Mouse (Mus musculus) heart, embryonic 16.5 days (tissue): Measurements from ENCODE around the gene Nrip1. TPM values are rescaled to one million over a fixed set of nuclear protein-coding genes. Genes with fewer than 3 reads are reported as not detected.
"Not testable (repeated sequence)": the region's sequence is repeated elsewhere in the genome, so short reads cannot be mapped to it uniquely, and the experiment has no call there.

ENCODE experiments used
- ATAC-seq: fragments of 200-750 bp; cut with Nextera tagmentation; replicated peaks from 2 replicates; pipeline ENCODE4 v1.8.0; 2017; ENCODE audit warnings: moderate number of reproducible peaks; ENCODE audit not compliant: insufficient read depth, low FRiP score; ENCODE audit errors: extremely low read depth
- H3K27ac ChIP-seq: fragments of 300-500 bp; sonication (generic); 2 replicates; pipeline ENCODE4 v1.5.1; 2014; ENCODE audit warnings: mild to moderate bottlenecking, low read length, control low read depth, moderate library complexity
- H3K27me3 ChIP-seq: fragments of 300-500 bp; sonication (generic); 2 replicates; pipeline ENCODE4 v1.6.1; 2014; ENCODE audit warnings: low read length, mixed read lengths; ENCODE audit not compliant: control insufficient read depth, insufficient read depth
- H3K36me3 ChIP-seq: fragments of 300-500 bp; sonication (generic); 2 replicates; pipeline ENCODE4 v1.6.1; 2014; ENCODE audit not compliant: control insufficient read depth, insufficient read depth
- H3K4me1 ChIP-seq: fragments of 300-500 bp; sonication (generic); 2 replicates; pipeline ENCODE4 v1.6.1; 2014; ENCODE audit warnings: low read length, mixed read lengths; ENCODE audit not compliant: control insufficient read depth, insufficient read depth
- H3K4me2 ChIP-seq: fragments of 300-500 bp; sonication (generic); 2 replicates; pipeline ENCODE4 v1.6.1; 2014; ENCODE audit warnings: low read depth, mild to moderate bottlenecking, control low read depth, low read length
- H3K4me3 ChIP-seq: fragments of 300-500 bp; sonication (generic); 2 replicates; pipeline ENCODE4 v1.5.1; 2014; ENCODE audit warnings: mild to moderate bottlenecking, control low read depth, low read length
- H3K9ac ChIP-seq: fragments of 300-500 bp; sonication (generic); 2 replicates; pipeline ENCODE4 v1.6.1; 2014; ENCODE audit warnings: low read length, control low read depth
- H3K9me3 ChIP-seq: fragments of 300-500 bp; sonication (generic); replicated peaks from 2 replicates; pipeline ENCODE4 v1.6.1; 2016; ENCODE audit warnings: low read length; ENCODE audit not compliant: control insufficient read depth
- WGBS: fragments of 180-500 bp; shearing (Covaris S2); extraction: QIAGEN DNeasy Blood & Tissue Kit; methylation state at CpG from one replicate; pipeline ENCODE4 v1.1.7; 2014; 5-methylcytosine and 5-hydroxymethylcytosine counted together
- polyA plus RNA-seq: library from polyadenylated mRNA; unstranded; fragments of >200 nt; fragmentation: Nextera tagmentation; extraction: Ambion mirVana; gene quantifications from 2 replicates; pipeline ENCODE4 v1.2.1, GENCODE M21; 2015

Nrip1 gene
- polyA plus RNA-seq, 1 experiment from 2014 or later, result 23.1 TPM

- Histone ChIP-seq H3K9me3 (no peaks in the 10 kb centered on the region), H3K27ac (no peak overlapping the region), H3K36me3 (no peaks in the 10 kb centered on the region), H3K27me3 (no peaks in the 10 kb centered on the region), H3K4me2 (no peak overlapping the region), H3K9ac (no peak overlapping the region), H3K4me3 (no peak overlapping the region), H3K4me1 (peaks cover 6% of the 10 kb centered on the region)
- ATAC-seq, result no peak
- 67% methylated on average over 4 of the region's 4 CpGs for WGBS
These were observed 35.2 kb upstream of the Nrip1 start for GRCm38 (mm10) chr16:76408696-76409354.

GRCm38 (mm10) chr16:76408241-76408640, 34.6 kb upstream of the Nrip1 start:
- Histone ChIP-seq H3K9me3 (no peaks in the 10 kb centered on the region), H3K4me2 (no peak overlapping the region), H3K4me3 (no peak overlapping the region), H3K4me1 (peaks cover 6% of the 10 kb centered on the region), H3K36me3 (no peaks in the 10 kb centered on the region), H3K9ac (no peak overlapping the region), H3K27ac (no peak overlapping the region), H3K27me3 (no peaks in the 10 kb centered on the region)
- ATAC-seq, result no peak
- WGBS, result 76% methylated on average over 8 of the region's 8 CpGs

- Histone ChIP-seq H3K4me2 (peak overlapping the region; percentile 37), H3K36me3 (no peaks in the 10 kb centered on the region), H3K9me3 (no peaks in the 10 kb centered on the region), H3K27me3 (no peaks in the 10 kb centered on the region), H3K4me3 (0 out of 2 replicates have a peak overlapping the region, but pooled peaks have one; percentile 5), H3K27ac (peak overlapping the region; percentile 37; the same call in 1 of the 2 replicates), H3K9ac (no peak overlapping the region), H3K4me1 (peaks cover 6% of the 10 kb centered on the region)
- WGBS, result 49% methylated on average over 13 of the region's 13 CpGs
- ATAC-seq, result peak; percentile 49; the same call in 1 of the 2 replicates
These were observed 33.8 kb upstream of the Nrip1 start for GRCm38 (mm10) chr16:76407321-76407920.

GRCm38 (mm10) chr16:76406897-76407296, 33.3 kb upstream of the Nrip1 start:
- Histone ChIP-seq H3K27me3 (no peaks in the 10 kb centered on the region), H3K4me3 (0 out of 2 replicates have a peak overlapping the region, but pooled peaks have one; percentile 5), H3K9ac (no peak overlapping the region), H3K9me3 (no peaks in the 10 kb centered on the region), H3K4me2 (peak overlapping the region; percentile 37), H3K4me1 (peaks cover 6% of the 10 kb centered on the region), H3K27ac (no peak overlapping the region; the same call in 1 of the 2 replicates), H3K36me3 (no peaks in the 10 kb centered on the region)
- WGBS, result 35% methylated on average over 7 of the region's 7 CpGs
- no peak for ATAC-seq

GRCm38 (mm10) chr16:76406319-76406718, 32.7 kb upstream of the Nrip1 start:
- no peaks in the 10 kb centered on the region for H3K36me3 ChIP-seq
- H3K4me1 ChIP-seq, result peaks cover 6% of the 10 kb centered on the region
- H3K4me3 ChIP-seq, result no peak overlapping the region
- H3K9ac ChIP-seq, result no peak overlapping the region
- ATAC-seq, result no peak
- no peak overlapping the region for H3K27ac ChIP-seq
- H3K27me3 ChIP-seq, result no peaks in the 10 kb centered on the region
- WGBS, result 63% methylated on average over 7 of the region's 7 CpGs
- no peaks in the 10 kb centered on the region for H3K9me3 ChIP-seq
- no peak overlapping the region for H3K4me2 ChIP-seq

GRCm38 (mm10) chr16:76403305-76403704, 29.7 kb upstream of the Nrip1 start:
- not testable (repeated sequence) for H3K27me3 ChIP-seq, H3K9ac ChIP-seq, H3K4me3 ChIP-seq, H3K4me1 ChIP-seq, H3K27ac ChIP-seq, H3K9me3 ChIP-seq, H3K4me2 ChIP-seq, ATAC-seq, H3K36me3 ChIP-seq
- WGBS, result 87% methylated on average over 23 of the region's 24 CpGs

- Histone ChIP-seq H3K4me2 (no peak overlapping the region), H3K36me3 (no peaks in the 10 kb centered on the region), H3K4me3 (no peak overlapping the region), H3K27ac (no peak overlapping the region), H3K9ac (no peak overlapping the region), H3K4me1 (peaks cover 7% of the 10 kb centered on the region; the same call in 1 of the 2 replicates), H3K27me3 (no peaks in the 10 kb centered on the region), H3K9me3 (no peaks in the 10 kb centered on the region)
- no peak for ATAC-seq
- WGBS, result 43% methylated on average over 1 of the region's 1 CpGs
These were observed 22.9 kb upstream of the Nrip1 start for GRCm38 (mm10) chr16:76396512-76396911.

- Histone ChIP-seq H3K4me1 (peaks cover 7% of the 10 kb centered on the region; the same call in 1 of the 2 replicates), H3K27me3 (no peaks in the 10 kb centered on the region), H3K27ac (no peak overlapping the region), H3K9ac (no peak overlapping the region), H3K9me3 (no peaks in the 10 kb centered on the region), H3K36me3 (no peaks in the 10 kb centered on the region), H3K4me2 (no peak overlapping the region), H3K4me3 (no peak overlapping the region)
- ATAC-seq, result no peak
- 71% methylated on average over 3 of the region's 3 CpGs for WGBS
These were observed 19.6 kb upstream of the Nrip1 start for GRCm38 (mm10) chr16:76393267-76393666.

GRCm38 (mm10) chr16:76386496-76386895, 12.9 kb upstream of the Nrip1 start:
- Histone ChIP-seq H3K9me3 (no peaks in the 10 kb centered on the region), H3K4me3 (no peak overlapping the region), H3K4me1 (no peaks in the 10 kb centered on the region), H3K36me3 (no peaks in the 10 kb centered on the region), H3K27ac (no peak overlapping the region), H3K9ac (no peak overlapping the region), H3K27me3 (no peaks in the 10 kb centered on the region), H3K4me2 (no peak overlapping the region)
- WGBS, result 68% methylated on average over 5 of the region's 5 CpGs
- ATAC-seq, result no peak
